Mouse (Mus musculus) testis, postnatal 14 days (tissue): ENCODE results near the gene Gm28374.
A peak's percentile ranks its signal among the peaks of the same experiment; 100 is the strongest.
"Not testable (repeated sequence)": the region's sequence is repeated elsewhere in the genome, so short reads cannot be mapped to it uniquely, and the experiment has no call there.

Experiments
- DNase-seq: peaks from one replicate; pipeline ENCODE4 v3.0.0; 2021; ENCODE audit warnings: low spot score

Gene Gm28374

GRCm38 (mm10) chr19:6082156-6082555 lies at the start of gene Gm28374:
TSS of gene Gm28374 (minus strand) at chr19:6082256.
- no peak for DNase-seq

GRCm38 (mm10) chr19:6130414-6131128 lies 48.5 kb upstream of the Gm28374 start:
- DNase-seq = not testable (repeated sequence)

GRCm38 (mm10) chr19:6127760-6128341 lies 45.8 kb upstream of the Gm28374 start, which contains the start of gene Snx15:
TSS of gene Snx15 (minus strand) at chr19:6128304.
- peak; percentile 94 for DNase-seq

- DNase-seq = no peak
Observed at GRCm38 (mm10) chr19:6126789-6127580, 44.9 kb upstream of the Gm28374 start.

GRCm38 (mm10) chr19:6126289-6126688 lies 44.2 kb upstream of the Gm28374 start:
- no peak for DNase-seq

DNA sequence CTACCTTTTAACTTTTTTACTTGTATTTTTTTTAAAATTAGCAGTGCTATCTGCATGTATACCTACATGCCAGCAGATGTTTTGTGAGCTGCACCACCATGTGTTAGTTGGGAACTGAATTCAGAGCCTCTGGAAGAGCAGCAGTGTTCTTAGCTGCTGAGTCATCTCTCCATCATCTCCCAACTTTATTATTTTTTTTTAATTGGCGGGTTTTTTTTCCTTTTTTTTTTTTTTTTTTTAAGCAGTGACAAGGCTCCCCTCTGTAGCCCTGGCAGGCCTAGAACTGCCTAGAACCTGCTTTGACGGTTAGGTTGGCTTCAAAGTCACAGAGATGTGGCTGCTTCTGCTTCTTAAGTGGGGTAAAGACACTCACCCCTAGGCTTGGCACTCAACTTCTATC lies 42.8 kb upstream of the Gm28374 start:
- no peak for DNase-seq

DNA sequence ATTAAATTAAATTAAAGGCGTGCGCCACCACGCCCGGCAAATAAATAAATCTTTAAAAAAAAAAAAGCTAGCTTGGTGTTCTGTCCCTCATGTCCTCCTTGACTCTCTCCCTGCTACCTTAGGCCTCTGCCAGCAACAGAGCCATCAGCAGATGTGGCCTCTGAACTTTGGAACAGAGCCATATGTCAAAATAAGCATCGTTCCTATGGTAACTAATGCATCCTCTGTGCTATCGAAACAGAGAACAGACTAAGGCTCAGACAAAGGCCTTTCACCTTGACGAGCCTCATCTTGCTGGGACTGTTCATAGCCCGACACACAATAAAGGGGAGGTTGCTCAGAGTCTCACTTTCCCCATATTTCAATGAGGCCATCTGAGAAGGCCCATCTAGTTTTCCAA lies 41.3 kb upstream of the Gm28374 start:
- DNase-seq = no peak

DNA sequence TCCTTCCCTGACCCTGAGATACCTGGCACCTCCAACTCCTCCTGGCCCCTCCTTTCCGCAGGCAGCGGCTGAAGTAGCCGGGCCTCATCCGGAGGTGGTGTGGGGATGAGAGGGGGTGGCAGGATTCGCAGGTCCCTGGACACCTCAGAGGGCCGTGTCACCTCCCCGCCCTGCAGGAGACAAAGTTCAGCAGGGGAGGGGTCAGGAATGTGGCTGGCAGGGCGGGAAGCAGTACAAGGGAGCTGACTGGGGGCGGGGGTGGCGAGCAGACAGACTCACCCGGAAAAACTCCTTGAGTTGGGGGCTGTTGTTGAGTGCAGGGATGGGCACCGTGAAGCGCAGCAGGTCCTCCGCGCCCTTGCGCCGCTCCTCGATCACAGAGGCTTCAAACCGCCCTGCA lies 39.7 kb upstream of the Gm28374 start:
- DNase-seq = no peak

DNA sequence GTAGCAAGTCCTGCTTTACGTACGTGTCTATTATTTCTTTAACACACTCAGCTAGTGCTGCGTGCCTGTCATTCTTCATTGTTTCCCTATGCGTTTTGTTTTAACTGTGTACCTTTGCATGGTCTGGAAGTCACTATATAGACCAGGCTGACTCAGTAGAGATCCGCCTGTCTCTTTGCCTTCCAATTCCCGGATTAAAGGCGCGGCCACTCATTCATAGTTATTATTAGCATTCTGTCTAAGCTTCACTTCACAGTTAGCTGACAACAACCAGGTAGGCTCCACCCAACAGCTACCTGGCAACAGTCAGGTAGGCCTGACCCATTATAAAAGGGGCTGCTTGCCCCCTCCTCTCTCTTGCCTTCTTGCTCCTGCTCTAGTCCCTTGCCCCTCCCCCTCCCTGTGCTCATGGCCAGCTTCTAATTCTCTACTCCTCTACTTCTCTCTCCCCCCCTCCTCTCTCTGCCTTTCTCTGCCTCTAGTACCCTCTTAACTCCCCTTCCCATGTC lies 36.7 kb upstream of the Gm28374 start:
- DNase-seq = no peak

DNA sequence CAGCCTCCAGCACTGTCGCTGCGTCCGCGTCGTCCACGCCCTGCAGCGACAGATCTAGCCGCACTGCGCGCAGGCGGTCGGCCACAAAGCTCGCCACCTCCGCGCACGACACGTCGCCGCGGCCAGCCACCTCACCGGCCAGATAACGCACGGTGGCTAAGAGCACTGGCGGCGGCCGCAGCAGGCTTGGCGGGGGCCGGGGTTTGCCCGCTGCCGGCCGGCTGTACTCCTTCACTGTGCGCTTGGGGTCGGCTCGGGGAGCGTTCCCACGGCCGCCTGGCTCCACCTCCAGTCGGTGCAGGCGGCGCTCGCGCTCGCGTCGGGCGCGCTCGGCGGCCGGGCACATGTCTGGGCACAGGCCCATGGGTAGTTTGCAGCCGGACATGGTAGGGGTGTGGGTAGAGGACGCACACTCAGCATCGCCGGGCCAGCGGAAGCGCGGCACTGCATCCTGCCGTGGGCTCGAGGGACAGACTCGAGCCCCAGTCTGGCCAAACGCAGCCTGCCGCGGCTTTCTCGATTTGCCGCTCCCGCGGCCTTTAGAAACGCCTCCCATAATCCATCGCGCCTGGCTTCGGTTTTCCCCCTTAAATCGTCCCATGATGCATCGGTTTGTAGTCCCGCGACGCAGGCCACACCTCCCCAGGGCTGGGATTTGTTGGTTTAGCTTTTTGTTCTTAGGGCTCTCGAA lies 36.1 kb upstream of the Gm28374 start, which contains the start of gene Sac3d1:
Sac3d1 (minus strand) TSS at position 665 of the 691 bp plus-strand sequence.
- DNase-seq = peak; percentile 89

DNA sequence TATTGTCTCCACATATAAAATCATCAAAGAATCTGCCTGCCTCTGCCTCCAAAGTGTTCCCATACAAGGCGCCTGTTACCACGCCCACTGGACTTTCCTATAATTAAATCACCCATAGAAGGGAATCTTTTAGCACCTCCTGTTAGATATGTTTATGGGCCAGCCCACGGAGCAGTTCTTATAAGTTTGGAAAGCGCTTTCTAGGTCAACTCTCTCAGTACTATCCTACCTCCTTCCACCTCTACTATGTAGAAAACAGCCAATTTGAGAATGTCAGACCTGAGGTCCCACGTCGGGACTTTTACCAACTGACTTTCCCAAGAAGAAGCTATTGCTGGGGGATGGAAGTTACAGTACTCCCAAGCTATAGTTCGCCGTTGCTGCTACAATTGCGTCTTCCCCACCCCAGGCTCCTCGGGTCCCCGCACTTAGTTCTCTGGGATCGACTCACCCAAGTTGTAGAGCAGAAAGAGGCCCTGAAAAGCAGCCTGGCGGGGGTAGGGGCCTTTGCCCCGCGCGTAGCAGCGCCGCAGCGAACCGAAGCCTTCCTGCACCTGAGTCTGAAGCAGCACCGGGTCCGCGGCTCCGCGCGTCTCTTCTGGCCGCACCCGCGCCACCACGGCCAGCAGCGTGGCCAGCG lies 35.4 kb upstream of the Gm28374 start:
- DNase-seq = no peak

- no peak for DNase-seq
Observed at GRCm38 (mm10) chr19:6116113-6116850, 34.2 kb upstream of the Gm28374 start.

DNA sequence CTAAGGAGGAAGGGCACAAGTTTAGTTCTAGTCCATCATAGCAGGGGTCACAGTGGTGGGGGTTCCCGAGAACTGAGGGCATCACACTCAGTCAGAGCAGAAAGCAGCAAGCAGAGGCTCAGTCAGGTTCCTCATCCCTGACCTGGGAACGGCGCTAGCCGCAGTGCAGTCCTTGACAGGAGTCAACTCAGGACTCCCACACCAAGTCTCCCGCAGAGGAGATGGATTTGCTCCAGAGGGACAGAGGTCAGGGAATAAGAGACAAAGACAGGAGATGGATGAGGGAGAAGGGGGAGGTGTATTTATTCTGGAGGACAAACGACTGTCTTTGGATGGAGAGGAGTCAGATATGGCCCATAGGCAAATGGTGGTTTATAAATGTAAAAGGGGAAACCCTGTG lies 31.1 kb upstream of the Gm28374 start:
- no peak for DNase-seq

DNA sequence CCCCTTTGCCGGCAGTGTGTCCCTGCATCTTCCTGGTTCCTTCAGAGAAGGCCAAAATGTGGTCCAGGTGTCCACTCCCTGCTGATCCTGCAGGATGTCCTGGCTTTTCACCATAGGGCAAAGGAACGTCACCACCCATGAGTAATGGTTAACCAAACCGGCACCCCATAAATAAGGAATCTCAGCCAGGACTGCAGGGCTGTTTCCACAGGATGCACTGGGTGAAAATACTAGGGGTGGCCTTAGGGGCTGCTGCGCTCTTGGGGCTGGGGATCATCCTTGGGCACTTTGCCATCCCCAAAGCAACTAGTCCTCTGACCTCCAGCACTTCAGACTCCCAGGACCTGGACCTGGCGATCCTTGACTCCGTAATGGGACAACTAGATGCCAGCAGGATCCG lies 23.5 kb upstream of the Gm28374 start, which contains the start of gene Naaladl1:
Naaladl1 (plus strand) TSS at position 197 of the 400 bp plus-strand sequence.
- DNase-seq = no peak

- DNase-seq = no peak
Observed at GRCm38 (mm10) chr19:6104476-6104875, 22.4 kb upstream of the Gm28374 start.

- no peak for DNase-seq
Observed at GRCm38 (mm10) chr19:6102169-6102853, 20.3 kb upstream of the Gm28374 start.

DNA sequence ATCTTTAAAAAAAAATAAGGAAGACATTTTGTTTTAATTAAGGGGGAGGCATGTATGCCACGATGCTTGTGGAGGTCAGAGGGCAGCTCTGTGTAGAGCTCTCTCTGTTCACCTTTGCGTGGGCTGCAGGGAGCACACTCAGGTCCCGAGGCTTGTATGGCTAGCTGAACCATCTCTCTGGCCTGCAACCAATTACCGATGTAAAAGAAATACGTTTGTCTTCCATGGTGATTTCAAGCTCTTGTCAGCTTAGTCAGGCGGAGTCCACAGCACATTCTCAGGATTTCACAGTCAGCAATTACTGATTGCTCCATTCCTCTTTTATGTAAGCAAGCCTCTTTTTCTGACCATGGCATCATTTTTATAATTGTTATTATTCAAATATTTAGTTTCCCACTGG lies 19.1 kb upstream of the Gm28374 start:
- DNase-seq = no peak

GRCm38 (mm10) chr19:6097847-6098246 lies 15.8 kb upstream of the Gm28374 start:
- DNase-seq = no peak

DNA sequence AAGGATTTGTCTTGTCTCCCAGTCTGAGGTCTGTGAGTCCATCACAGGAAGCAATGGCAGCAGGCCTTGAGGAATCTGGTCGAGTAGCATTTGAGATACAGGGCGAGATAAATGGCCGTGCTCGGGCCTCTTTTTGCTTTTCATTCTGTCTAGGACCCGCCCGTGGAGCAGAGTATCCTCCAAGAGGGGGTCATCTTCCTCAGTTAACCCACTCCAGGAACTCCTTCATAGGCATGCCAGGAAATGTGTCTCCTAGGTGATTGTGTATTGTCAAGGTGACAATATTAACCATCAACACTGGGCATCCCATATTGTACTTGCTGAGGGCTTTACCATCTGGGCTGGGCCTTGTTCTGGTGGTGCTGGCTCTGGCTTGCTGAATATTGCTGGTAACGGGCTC lies 12.1 kb upstream of the Gm28374 start, which contains the start of gene AC131692.1:
AC131692.1 (plus strand) TSS at position 301 of the 400 bp plus-strand sequence.
- no peak for DNase-seq

DNA sequence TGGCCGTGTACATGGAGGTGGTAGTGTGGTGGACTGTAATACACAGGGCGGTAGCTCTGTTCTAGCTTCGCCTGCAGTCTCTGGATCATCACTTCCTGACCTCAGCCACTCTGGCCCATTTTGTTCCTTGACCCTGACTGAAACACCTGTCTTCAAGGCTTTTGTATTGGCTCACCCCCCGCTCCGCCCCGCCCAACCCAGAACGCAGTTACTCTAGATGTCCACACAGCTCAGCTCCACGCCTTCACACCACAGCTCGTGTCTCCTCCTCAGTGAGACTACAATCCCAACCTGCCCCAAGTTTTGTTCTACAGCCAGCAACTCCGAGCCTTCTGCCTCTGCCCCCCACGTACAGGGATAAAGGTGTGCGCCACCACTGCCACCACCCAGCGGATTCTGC lies 6.8 kb upstream of the Gm28374 start:
- DNase-seq = no peak
